Mouse (Mus musculus) Muller cell, postnatal 12 days (primary cell): ENCODE data around the gene Fam133b.
"Not testable (repeated sequence)": the region's sequence is repeated elsewhere in the genome, so short reads cannot be mapped to it uniquely, and the experiment has no call there.

ENCODE experiments used
- DNase-seq: peaks from one replicate; pipeline ENCODE4 v3.0.0-alpha.2; 2015; ENCODE audit errors: inconsistent ontology term

Gene Fam133b

DNA sequence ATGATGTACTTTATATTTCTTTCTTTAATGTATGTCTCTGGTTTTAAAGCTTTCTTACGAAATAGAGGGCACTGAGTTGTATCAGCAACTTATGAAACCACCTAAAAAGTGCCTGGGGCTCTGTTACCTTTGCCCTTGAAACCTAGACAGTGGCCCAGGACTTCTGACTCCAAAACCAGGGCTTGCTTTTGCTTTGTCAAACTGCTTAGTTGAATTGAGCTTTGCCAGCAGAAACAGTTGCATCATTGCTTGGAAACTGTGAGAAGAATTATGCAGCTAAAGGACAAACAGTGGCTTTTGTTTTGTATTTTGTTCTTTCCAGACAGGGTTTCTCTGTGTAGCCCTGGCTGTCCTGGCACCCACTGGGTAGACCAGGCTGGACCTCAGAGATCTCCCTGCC, 56.7 kb downstream of the Fam133b start:
- no peak for DNase-seq

- no peak for DNase-seq
Observed at GRCm38 (mm10) chr5:3600790-3601189, 57.2 kb downstream of the Fam133b start.

DNA sequence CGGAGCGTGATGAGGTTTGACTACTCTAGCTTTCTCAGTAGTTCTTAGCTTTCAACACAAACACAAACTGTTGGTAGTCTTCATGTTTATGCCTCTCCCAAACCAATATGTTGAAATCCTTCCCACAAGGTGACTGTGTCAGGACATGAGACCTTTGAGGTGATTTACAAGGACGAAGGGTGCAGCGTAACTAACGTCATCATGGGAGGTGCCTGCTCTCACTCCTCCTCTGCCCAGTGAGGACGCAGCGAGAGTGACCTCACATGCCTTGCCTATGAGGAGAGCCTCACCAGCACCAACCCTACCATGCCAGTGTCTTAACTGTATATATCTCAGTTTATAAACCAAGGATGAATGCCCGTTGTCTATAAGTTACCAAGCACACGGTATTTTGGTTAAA, 63.5 kb downstream of the Fam133b start:
- DNase-seq = no peak

- no peak for DNase-seq
Observed at GRCm38 (mm10) chr5:3609241-3609640, 65.6 kb downstream of the Fam133b start.

- DNase-seq = not testable (repeated sequence)
Observed at GRCm38 (mm10) chr5:3611835-3612234, 68.2 kb downstream of the Fam133b start.
